Mouse (Mus musculus): ENCODE results near the gene Tor3a.

Gene Tor3a

GRCm38 (mm10) chr1:156630965-156631364, 43.2 kb downstream of the Tor3a start:
- peak; percentile 42 to 46 for DNase-seq

- DNase-seq = no peak
Measured at GRCm38 (mm10) chr1:156629984-156630383, 44.2 kb downstream of the Tor3a start.

- DNase-seq = no peak
Measured at GRCm38 (mm10) chr1:156626729-156627128, 47.4 kb downstream of the Tor3a start.

- DNase-seq = no peak
Measured at GRCm38 (mm10) chr1:156624231-156624630, 49.9 kb downstream of the Tor3a start.

GRCm38 (mm10) chr1:156620951-156621350, 53.2 kb downstream of the Tor3a start:
- DNase-seq = no peak

GRCm38 (mm10) chr1:156620292-156620909, 53.8 kb downstream of the Tor3a start:
- no peak for DNase-seq

GRCm38 (mm10) chr1:156617811-156618210, 56.3 kb downstream of the Tor3a start:
- no peak for DNase-seq

- DNase-seq = peak in 1 of 2 experiments; percentile 22
Measured at GRCm38 (mm10) chr1:156616989-156617598, 57.1 kb downstream of the Tor3a start.

- peak; percentile 71 to 81 for DNase-seq
Measured at GRCm38 (mm10) chr1:156615381-156616133, 58.6 kb downstream of the Tor3a start.

GRCm38 (mm10) chr1:156614710-156615109, 59.4 kb downstream of the Tor3a start:
- DNase-seq = no peak

GRCm38 (mm10) chr1:156613855-156614530, 60.2 kb downstream of the Tor3a start:
- peak; percentile 34 to 66 for DNase-seq

- no peak for DNase-seq
Measured at GRCm38 (mm10) chr1:156610257-156610656, 63.9 kb downstream of the Tor3a start.

- DNase-seq = no peak
Measured at GRCm38 (mm10) chr1:156608496-156608895, 65.7 kb downstream of the Tor3a start.

- DNase-seq = no peak
Measured at GRCm38 (mm10) chr1:156605940-156606339, 68.2 kb downstream of the Tor3a start.

GRCm38 (mm10) chr1:156605094-156605866, 68.9 kb downstream of the Tor3a start:
- no peak for DNase-seq

All from kidney, postnatal 4 days (tissue).